Mouse (Mus musculus) stomach, embryonic 15.5 days (tissue): ENCODE data around the gene Osgep. TPM values are rescaled to one million over a fixed set of nuclear protein-coding genes. Genes with fewer than 3 reads are reported as not detected.
"Not testable (repeated sequence)": the region's sequence is repeated elsewhere in the genome, so short reads cannot be mapped to it uniquely, and the experiment has no call there.

ENCODE experiments used
- ATAC-seq: fragments of 200-750 bp; cut with Nextera tagmentation; 2 replicates; pipeline ENCODE4 v1.8.0; 2017; ENCODE audit warnings: low read depth, moderate number of reproducible peaks, moderate TSS enrichment; ENCODE audit not compliant: insufficient read depth, low FRiP score
- H3K27ac ChIP-seq: fragments of 300-500 bp; sonication (generic); 2 replicates; pipeline ENCODE4 v1.5.1; 2015; ENCODE audit warnings: mild to moderate bottlenecking, inconsistent platforms
- H3K27me3 ChIP-seq: fragments of 300-500 bp; sonication (generic); replicated peaks from 2 replicates; pipeline ENCODE4 v1.6.1; 2015; ENCODE audit warnings: inconsistent platforms
- H3K36me3 ChIP-seq: fragments of 300-500 bp; sonication (generic); 2 replicates; pipeline ENCODE4 v1.6.1; 2015; ENCODE audit warnings: inconsistent platforms
- H3K4me1 ChIP-seq: fragments of 300-500 bp; sonication (generic); 2 replicates; pipeline ENCODE4 v1.6.1; 2015; ENCODE audit warnings: inconsistent platforms
- H3K4me2 ChIP-seq: fragments of 300-500 bp; sonication (generic); 2 replicates; pipeline ENCODE4 v1.6.1; 2015; ENCODE audit warnings: mild to moderate bottlenecking, inconsistent platforms
- H3K4me3 ChIP-seq: fragments of 300-500 bp; sonication (generic); replicated peaks from 2 replicates; pipeline ENCODE4 v1.5.1; 2015; ENCODE audit warnings: inconsistent platforms
- H3K9ac ChIP-seq: fragments of 300-500 bp; sonication (generic); 2 replicates; pipeline ENCODE4 v1.6.1; 2015; ENCODE audit warnings: inconsistent platforms
- H3K9me3 ChIP-seq: fragments of 300-500 bp; sonication (generic); 2 replicates; pipeline ENCODE4 v1.6.1; 2016; ENCODE audit warnings: inconsistent platforms
- WGBS: fragments of 180-500 bp; shearing (Covaris S2); methylation state at CpG from one replicate; pipeline ENCODE4 v1.1.7; 2015; 5-methylcytosine and 5-hydroxymethylcytosine counted together
- polyA plus RNA-seq: library from polyadenylated mRNA; unstranded; fragments of >200 nt; fragmentation: Nextera tagmentation; extraction: Ambion mirVana; gene quantifications from 2 replicates; pipeline ENCODE4 v1.2.1, GENCODE M21; 2015

The Osgep gene
- polyA plus RNA-seq, 1 experiment from 2014 or later = 132 TPM

DNA sequence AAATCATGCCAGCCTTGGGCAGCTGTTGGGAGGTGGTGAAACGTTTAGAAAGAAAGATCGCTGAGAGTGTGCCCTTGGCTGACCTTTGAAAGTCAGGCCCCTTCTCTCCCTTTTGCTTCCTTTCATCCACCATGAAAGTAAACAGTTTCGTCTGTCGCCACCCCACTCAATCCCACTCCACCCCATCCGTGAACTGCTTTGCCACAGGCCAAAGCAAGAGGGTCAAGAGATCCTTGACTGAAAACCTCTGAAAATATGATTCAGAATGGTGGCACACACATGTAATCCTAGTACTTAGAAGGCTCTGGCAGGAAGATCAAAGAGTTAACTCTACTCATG is 53.9 kb downstream of the Osgep start:
- no peaks in the 10 kb centered on the region for H3K27me3 ChIP-seq
- 0 out of 2 replicates have a peak, but pooled peaks cover 4% of the 10 kb centered on the region for H3K4me1 ChIP-seq
- no peaks in the 10 kb centered on the region; the same call in 1 of the 2 replicates for H3K36me3 ChIP-seq
- peak overlapping the region; percentile 59 for H3K4me2 ChIP-seq
- H3K4me3 ChIP-seq = peak overlapping the region; percentile 57
- ATAC-seq = no peak
- WGBS = 25% methylated on average over 5 of the region's 5 CpGs
- no peak overlapping the region for H3K9ac ChIP-seq
- H3K9me3 ChIP-seq = no peaks in the 10 kb centered on the region
- peak overlapping the region; percentile 77 for H3K27ac ChIP-seq

DNA sequence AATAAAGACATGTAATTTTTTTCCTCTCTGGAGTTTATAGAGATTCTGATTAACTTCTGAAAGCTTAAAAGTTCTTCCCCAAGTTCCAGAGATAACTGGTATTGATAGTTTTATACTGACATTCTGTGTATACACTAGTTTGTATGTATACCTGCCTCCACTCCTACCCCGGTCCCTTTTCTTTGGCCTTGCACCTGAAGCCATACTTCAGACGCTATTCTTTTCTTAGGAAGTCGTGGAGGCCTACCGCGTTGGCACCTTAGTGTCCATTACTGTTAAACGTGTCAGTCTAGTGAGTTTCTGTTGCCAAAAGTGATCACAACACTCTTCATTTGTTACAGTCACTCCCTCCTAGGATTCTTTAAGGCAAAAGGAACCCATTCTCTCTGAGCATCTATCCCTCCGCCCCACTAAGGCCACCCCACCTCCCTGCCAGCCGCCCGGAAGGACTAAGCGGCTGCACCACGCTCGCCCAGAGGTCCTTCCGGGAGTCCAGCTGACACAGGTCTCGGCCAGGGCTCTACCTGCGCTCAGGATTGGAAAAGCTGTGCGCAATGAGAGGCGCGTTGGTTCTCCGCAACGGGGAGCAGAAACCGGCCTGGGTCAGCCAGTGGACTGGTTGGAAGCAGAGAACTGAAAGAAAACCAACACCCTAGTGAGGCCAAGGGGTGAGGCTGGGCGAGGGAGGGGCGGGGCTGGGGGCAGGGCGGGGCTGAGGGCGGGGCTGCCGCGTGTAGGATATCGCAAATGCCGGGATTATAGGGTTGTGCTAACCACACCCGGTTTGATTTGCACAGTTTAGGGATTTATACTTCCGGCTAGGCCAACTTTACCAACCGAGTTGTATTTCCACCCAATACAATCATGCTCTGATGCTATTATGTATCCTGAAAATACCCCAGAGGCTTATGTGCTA is 54.5 kb downstream of the Osgep start, which contains the start of gene Tep1:
Tep1 (minus strand) TSS at position 672 of the 916 bp plus-strand sequence.
- Histone ChIP-seq H3K4me1 (0 out of 2 replicates have a peak, but pooled peaks cover 4% of the 10 kb centered on the region), H3K27ac (peak within 1 kb of the TSS; percentile 77), H3K9ac (peak within 1 kb of the TSS; percentile 35; the same call in 1 of the 2 replicates), H3K27me3 (no peaks in the 10 kb centered on the region), H3K9me3 (no peaks in the 10 kb centered on the region), H3K36me3 (peaks cover 3% of the 10 kb centered on the region; the same call in 1 of the 2 replicates), H3K4me2 (peak within 1 kb of the TSS; percentile 59), H3K4me3 (peak within 1 kb of the TSS; percentile 57)
- WGBS = 5% methylated on average over 32 of the region's 32 CpGs
- ATAC-seq = peak; percentile 92

DNA sequence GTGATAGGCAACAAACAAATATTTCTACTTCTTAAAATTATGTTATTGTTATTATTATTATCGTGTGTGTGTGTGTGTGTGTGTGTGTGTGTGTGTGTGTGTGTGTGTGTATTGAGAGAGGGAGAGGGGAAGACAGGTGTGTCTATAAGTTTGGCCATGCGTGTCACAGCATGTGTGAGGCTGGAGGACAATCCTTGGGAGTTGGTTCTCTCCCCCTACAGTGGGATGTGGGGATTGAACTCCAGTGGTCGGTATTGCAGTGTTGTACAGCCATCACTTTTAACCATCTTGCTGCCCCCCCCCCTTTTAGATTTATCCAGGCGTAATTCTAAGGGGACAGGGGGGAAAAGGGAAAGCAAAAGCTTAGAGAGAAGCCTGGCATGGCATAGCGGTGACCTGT is 56.0 kb downstream of the Osgep start:
- Histone ChIP-seq H3K27ac (no peak overlapping the region), H3K4me2 (no peak overlapping the region), H3K9ac (no peak overlapping the region), H3K9me3 (no peaks in the 10 kb centered on the region), H3K4me3 (no peak overlapping the region), H3K27me3 (no peaks in the 10 kb centered on the region), H3K4me1 (0 out of 2 replicates have a peak, but pooled peaks cover 4% of the 10 kb centered on the region), H3K36me3 (peaks cover 3% of the 10 kb centered on the region; the same call in 1 of the 2 replicates)
- 86% methylated on average over 5 of the region's 5 CpGs for WGBS
- ATAC-seq = no peak

DNA sequence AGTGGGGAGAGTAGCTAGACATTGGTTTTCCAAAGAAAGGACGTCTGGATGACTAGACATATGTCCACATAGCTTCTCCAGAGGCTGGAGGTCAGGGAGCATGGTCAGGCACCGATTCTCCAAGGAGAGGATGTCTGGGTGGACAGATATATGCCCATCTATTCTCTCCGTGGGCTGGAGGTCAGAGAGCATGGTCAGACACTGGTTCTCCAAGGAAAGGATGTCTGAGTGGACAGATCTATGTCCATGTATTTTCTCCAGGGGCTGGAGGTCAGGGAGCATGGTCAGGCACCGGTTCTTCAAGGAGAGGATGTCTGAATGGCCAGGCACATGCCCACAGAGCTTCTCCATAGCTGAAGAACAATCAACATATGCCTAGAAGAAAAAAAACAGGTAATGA is 56.5 kb downstream of the Osgep start:
- no peak for ATAC-seq
- no peak overlapping the region for H3K4me2 ChIP-seq
- H3K9ac ChIP-seq = no peak overlapping the region
- no peak overlapping the region for H3K27ac ChIP-seq
- no peak overlapping the region for H3K4me3 ChIP-seq
- WGBS = 75% methylated on average over 4 of the region's 4 CpGs
- no peaks in the 10 kb centered on the region for H3K27me3 ChIP-seq
- peaks cover 3% of the 10 kb centered on the region; the same call in 1 of the 2 replicates for H3K36me3 ChIP-seq
- H3K9me3 ChIP-seq = no peaks in the 10 kb centered on the region
- H3K4me1 ChIP-seq = 0 out of 2 replicates have a peak, but pooled peaks cover 4% of the 10 kb centered on the region

DNA sequence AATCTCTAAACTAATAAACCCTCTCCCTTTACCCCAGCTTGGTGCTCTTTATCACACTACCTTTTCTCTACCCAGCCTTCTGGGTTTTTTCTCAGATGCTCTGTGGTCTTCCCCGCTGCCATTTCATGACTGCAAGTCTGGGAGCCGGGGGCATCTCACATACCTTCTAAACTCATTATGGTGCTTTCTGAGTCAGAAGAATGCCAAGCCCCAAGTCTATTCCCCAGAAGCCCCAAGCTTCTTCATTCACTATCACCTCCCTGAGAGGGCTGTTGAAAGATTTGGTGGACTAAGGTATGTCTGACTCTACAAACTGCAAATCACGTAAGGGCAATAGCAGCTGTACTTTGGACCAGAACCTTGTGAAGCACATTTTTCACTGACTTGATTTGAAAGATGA is 57.7 kb downstream of the Osgep start:
- 91% methylated on average over 3 of the region's 3 CpGs for WGBS
- Histone ChIP-seq H3K27ac (no peak overlapping the region), H3K36me3 (peaks cover 3% of the 10 kb centered on the region; the same call in 1 of the 2 replicates), H3K9ac (no peak overlapping the region), H3K4me2 (no peak overlapping the region), H3K4me3 (no peak overlapping the region), H3K4me1 (0 out of 2 replicates have a peak, but pooled peaks cover 4% of the 10 kb centered on the region), H3K9me3 (no peaks in the 10 kb centered on the region), H3K27me3 (no peaks in the 10 kb centered on the region)
- ATAC-seq = no peak

DNA sequence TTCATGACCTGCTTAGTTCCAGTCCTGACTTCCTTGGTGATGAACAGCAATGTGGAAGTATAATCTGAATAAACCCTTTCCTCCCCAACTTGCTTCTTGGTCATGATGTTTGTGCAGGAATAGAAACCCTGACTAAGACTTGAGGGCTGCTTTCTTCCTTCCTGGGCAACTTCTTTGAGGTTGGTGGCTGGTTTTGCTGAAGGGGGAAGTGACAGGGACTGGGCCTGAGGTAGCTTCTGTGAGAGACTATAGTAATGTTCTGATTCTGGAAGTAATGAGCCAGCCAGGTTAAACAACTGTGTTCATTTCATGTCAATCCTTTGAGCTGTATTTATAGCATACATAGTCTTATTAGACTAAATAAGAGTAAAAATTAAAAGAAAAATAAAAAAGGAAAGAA is 59.7 kb downstream of the Osgep start:
- H3K27me3 ChIP-seq, H3K9me3 ChIP-seq, H3K36me3 ChIP-seq, H3K4me3 ChIP-seq, H3K9ac ChIP-seq, H3K4me2 ChIP-seq, H3K27ac ChIP-seq, H3K4me1 ChIP-seq, ATAC-seq: not testable (repeated sequence)

DNA sequence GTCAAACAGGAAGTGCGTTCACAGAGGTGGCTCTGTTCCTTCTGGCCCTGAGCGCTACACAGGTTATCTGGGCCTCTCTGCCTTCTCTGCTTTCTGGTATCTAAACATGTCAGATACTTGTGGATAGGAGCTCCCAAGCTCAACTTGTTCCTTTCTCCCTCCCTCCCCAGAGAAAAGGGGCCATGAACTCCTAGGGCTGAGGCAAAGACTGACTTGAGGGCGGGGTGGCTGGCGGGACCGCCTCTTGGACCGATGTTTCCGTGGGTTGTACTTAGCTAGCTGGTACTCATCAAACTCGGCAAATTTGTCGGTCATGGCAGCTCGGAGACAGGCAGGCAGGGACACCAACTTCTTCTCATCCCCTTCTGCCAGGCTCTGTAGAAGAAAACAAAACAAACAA is 62.1 kb downstream of the Osgep start:
- Histone ChIP-seq H3K4me3 (no peak overlapping the region), H3K36me3 (peaks cover 7% of the 10 kb centered on the region), H3K4me2 (no peak overlapping the region), H3K27ac (no peak overlapping the region), H3K9me3 (no peaks in the 10 kb centered on the region), H3K4me1 (no peaks in the 10 kb centered on the region), H3K9ac (no peak overlapping the region), H3K27me3 (no peaks in the 10 kb centered on the region)
- 88% methylated on average over 10 of the region's 10 CpGs for WGBS
- no peak for ATAC-seq

Other genes starting within 250 kb of the Osgep start
- gene Olfr747, start 231.7 kb downstream of the Osgep start, polyA plus RNA-seq = not detected in 2 replicates
- gene Olfr748, start 217.5 kb downstream of the Osgep start, polyA plus RNA-seq = not detected in 2 replicates
- not detected in 2 replicates for gene Olfr749, start 179.8 kb downstream of the Osgep start, polyA plus RNA-seq
- 59.9 and 65.2 TPM in 2 replicates for gene Ttc5, start 139.4 kb downstream of the Osgep start, polyA plus RNA-seq
- gene Ccnb1ip1, start 117.2 kb downstream of the Osgep start, polyA plus RNA-seq = not detected in 2 replicates
- 62.6 and 63.3 TPM in 2 replicates for gene Parp2, start 117.1 kb downstream of the Osgep start, polyA plus RNA-seq
- 6.4 and 7.3 TPM in 2 replicates for gene Tep1, start 54.3 kb downstream of the Osgep start, polyA plus RNA-seq
- gene Klhl33, start 27.4 kb downstream of the Osgep start, polyA plus RNA-seq = 0.28 and 0.36 TPM in 2 replicates
- gene Apex1, start 75 bp upstream of the Osgep start, polyA plus RNA-seq = 179 and 204 TPM in 2 replicates
- gene Pip4p1, start 6.0 kb upstream of the Osgep start, polyA plus RNA-seq = 50.9 and 51.8 TPM in 2 replicates
- gene Pnp, start 6.2 kb upstream of the Osgep start, polyA plus RNA-seq = 73.9 and 75.7 TPM in 2 replicates
- gene Gm49342, start 19.6 kb upstream of the Osgep start, polyA plus RNA-seq = not detected in 2 replicates
- 1.4 and 1.7 TPM in 2 replicates for gene Pnp2, start 31.1 kb upstream of the Osgep start, polyA plus RNA-seq
- 0.28 TPM in 1 of 2 replicates, not detected in the other for gene Rnase10, start 82.9 kb upstream of the Osgep start, polyA plus RNA-seq
- not detected in 2 replicates for gene Rnase9, start 117.0 kb upstream of the Osgep start, polyA plus RNA-seq
- gene Rnase11, start 125.3 kb upstream of the Osgep start, polyA plus RNA-seq = not detected in 2 replicates
- 0.44 and 0.83 TPM in 2 replicates for gene Rnase12, start 132.8 kb upstream of the Osgep start, polyA plus RNA-seq
- gene Olfr750, start 149.5 kb upstream of the Osgep start, polyA plus RNA-seq = not detected in 2 replicates
- 152 and 176 TPM in 2 replicates for gene Rnase4, start 166.2 kb upstream of the Osgep start, polyA plus RNA-seq
- gene Ang, start 166.3 kb upstream of the Osgep start, polyA plus RNA-seq = 44.8 and 50.6 TPM in 2 replicates
- not detected in 2 replicates for gene Eddm3b, start 189.5 kb upstream of the Osgep start, polyA plus RNA-seq
- gene Rnase6, start 199.0 kb upstream of the Osgep start, polyA plus RNA-seq = 2.8 and 3.1 TPM in 2 replicates
- gene Rnase1, start 221.9 kb upstream of the Osgep start, polyA plus RNA-seq = 57.6 and 62.8 TPM in 2 replicates
- not detected in 2 replicates for gene Rnase2b, start 237.4 kb upstream of the Osgep start, polyA plus RNA-seq